Mouse (Mus musculus): ENCODE results near the gene Bahd1. TPM values are rescaled to one million over a fixed set of nuclear protein-coding genes. Genes with fewer than 3 reads are reported as not detected.

The Bahd1 gene
- total and polyA plus RNA-seq, 2 experiments = 2.3 to 6.3 TPM

DNA sequence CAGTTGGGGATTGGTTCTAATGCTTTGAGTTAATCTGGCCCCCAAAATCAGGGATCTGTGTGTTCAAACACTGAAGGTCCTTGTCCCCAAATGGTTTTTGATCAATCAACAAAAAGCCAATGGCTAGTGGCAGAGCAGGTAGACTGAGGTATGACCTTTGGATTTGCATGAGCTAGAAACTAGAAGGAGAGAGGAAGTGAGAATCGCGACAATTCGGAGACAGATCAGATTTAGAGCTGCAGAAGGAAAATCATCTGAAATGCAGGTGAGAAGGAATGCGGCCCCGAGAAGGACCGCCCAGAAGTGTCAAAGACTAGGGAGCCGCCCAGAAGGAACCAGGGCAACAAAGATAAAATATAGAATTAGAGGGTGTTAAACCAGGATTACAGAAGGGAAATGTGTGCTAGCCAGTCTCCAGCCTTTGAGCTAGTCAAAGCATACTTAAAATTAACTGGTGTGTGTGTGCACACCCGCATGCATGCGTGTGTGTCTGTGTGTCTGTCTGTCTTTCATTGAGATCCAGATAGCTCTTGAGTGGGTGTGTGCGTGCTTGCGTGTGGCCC is 69.5 kb downstream of the Bahd1 start:
- H3K79me2 ChIP-seq (ENCODE audit: control insufficient read depth, insufficient read depth, low read length) = no peaks in the 10 kb centered on the region
- no peaks in the 10 kb centered on the region for H3K36me3 ChIP-seq (ENCODE audit: control insufficient read depth, insufficient read depth, low read length)
- H3K27ac ChIP-seq (replicated peaks; ENCODE audit: insufficient read depth, low read depth, low read length) = no peak overlapping the region
- 90% methylated on average over 11 of the region's 11 CpGs for WGBS
- H3K9ac ChIP-seq (ENCODE audit: low read depth, low read length) = no peak overlapping the region
- no peak for DNase-seq (ENCODE audit: extremely low read depth, low read depth, low spot score)
- no peaks in the 10 kb centered on the region for H3K27me3 ChIP-seq (ENCODE audit: control insufficient read depth, insufficient read depth, low read length)
- TF ChIP-seq POLR2A (IDR thresholded peaks at IDR 0.05; ENCODE audit: extremely low read depth, insufficient read depth, low read length) = no peak
- no peak for TF ChIP-seq CTCF (IDR thresholded peaks at IDR 0.05; ENCODE audit: low read depth, low read length)
- no peak overlapping the region for H3K4me3 ChIP-seq (ENCODE audit: insufficient read depth, low read depth, low read length)
- no peaks in the 10 kb centered on the region for H3K4me1 ChIP-seq (ENCODE audit: control insufficient read depth, insufficient read depth, low read length)

GRCm38 (mm10) chr2:118972048-118972447 is 71.9 kb downstream of the Bahd1 start:
- Histone ChIP-seq H3K4me1 (ENCODE audit: control insufficient read depth, insufficient read depth, low read length) (peaks cover 6% of the 10 kb centered on the region), H3K9ac (ENCODE audit: low read depth, low read length) (no peak overlapping the region), H3K4me3 (ENCODE audit: insufficient read depth, low read depth, low read length) (no peak overlapping the region), H3K79me2 (ENCODE audit: control insufficient read depth, insufficient read depth, low read length) (no peaks in the 10 kb centered on the region), H3K27ac (replicated peaks; ENCODE audit: insufficient read depth, low read depth, low read length) (no peak overlapping the region), H3K36me3 (ENCODE audit: control insufficient read depth, insufficient read depth, low read length) (no peaks in the 10 kb centered on the region), H3K27me3 (ENCODE audit: control insufficient read depth, insufficient read depth, low read length) (peaks cover 2% of the 10 kb centered on the region; the same call in 1 of the 2 replicates)
- TF ChIP-seq POLR2A (IDR thresholded peaks at IDR 0.05; ENCODE audit: extremely low read depth, insufficient read depth, low read length) (no peak), CTCF (IDR thresholded peaks at IDR 0.05; ENCODE audit: low read depth, low read length) (no peak)
- 79% methylated on average over 5 of the region's 5 CpGs for WGBS
- DNase-seq (ENCODE audit: extremely low read depth, low read depth, low spot score) = no peak

- DNase-seq (ENCODE audit: extremely low read depth, low read depth, low spot score) = peak; percentile 33
- Histone ChIP-seq H3K36me3 (ENCODE audit: control insufficient read depth, insufficient read depth, low read length) (no peaks in the 10 kb centered on the region), H3K27me3 (ENCODE audit: control insufficient read depth, insufficient read depth, low read length) (peaks cover 2% of the 10 kb centered on the region; the same call in 1 of the 2 replicates), H3K4me1 (ENCODE audit: control insufficient read depth, insufficient read depth, low read length) (peaks cover 6% of the 10 kb centered on the region), H3K27ac (replicated peaks; ENCODE audit: insufficient read depth, low read depth, low read length) (no peak overlapping the region), H3K79me2 (ENCODE audit: control insufficient read depth, insufficient read depth, low read length) (no peaks in the 10 kb centered on the region), H3K4me3 (ENCODE audit: insufficient read depth, low read depth, low read length) (peak overlapping the region; percentile 54), H3K9ac (ENCODE audit: low read depth, low read length) (peak overlapping the region; percentile 66)
- WGBS = 1% methylated on average over 33 of the region's 33 CpGs
- TF ChIP-seq POLR2A (IDR thresholded peaks at IDR 0.05; ENCODE audit: extremely low read depth, insufficient read depth, low read length) (no peak), CTCF (IDR thresholded peaks at IDR 0.05; ENCODE audit: low read depth, low read length) (peak; percentile 85)
Measured at GRCm38 (mm10) chr2:118972687-118973376, 72.7 kb downstream of the Bahd1 start.

Other genes with a start within 250 kb of the Bahd1 start
- gene Pak6, start 237.1 kb upstream of the Bahd1 start, total RNA-seq (2014; rRNA removed) = 0.07 TPM in 1 of 2 replicates, not detected in the other
- 0.23 and 0.25 TPM in 2 replicates for gene Pak6, start 237.1 kb upstream of the Bahd1 start, polyA plus RNA-seq (2012; rRNA removed)
- gene Ankrd63, start 196.4 kb upstream of the Bahd1 start, total RNA-seq (2014; rRNA removed) = not detected in 2 replicates
- not detected in 2 replicates for gene Ankrd63, start 196.4 kb upstream of the Bahd1 start, polyA plus RNA-seq (2012; rRNA removed)
- gene Plcb2, start 171.9 kb upstream of the Bahd1 start, total RNA-seq (2014; rRNA removed) = 1.2 and 1.7 TPM in 2 replicates
- gene Plcb2, start 171.9 kb upstream of the Bahd1 start, polyA plus RNA-seq (2012; rRNA removed) = 0.68 and 0.80 TPM in 2 replicates
- gene Inafm2, start 154.6 kb upstream of the Bahd1 start, total RNA-seq (2014; rRNA removed) = 4.4 and 5.4 TPM in 2 replicates
- 4.7 TPM in 2 replicates for gene Inafm2, start 154.6 kb upstream of the Bahd1 start, polyA plus RNA-seq (2012; rRNA removed)
- 1.1 and 1.9 TPM in 2 replicates for gene Ccdc9b, start 137.7 kb upstream of the Bahd1 start, total RNA-seq (2014; rRNA removed)
- gene Ccdc9b, start 137.7 kb upstream of the Bahd1 start, polyA plus RNA-seq (2012; rRNA removed) = 0.68 and 0.94 TPM in 2 replicates
- not detected in 2 replicates for gene Phgr1, start 127.6 kb upstream of the Bahd1 start, total RNA-seq (2014; rRNA removed)
- 1.0 and 1.6 TPM in 2 replicates for gene Phgr1, start 127.6 kb upstream of the Bahd1 start, polyA plus RNA-seq (2012; rRNA removed)
- gene Disp2, start 120.7 kb upstream of the Bahd1 start, total RNA-seq (2014; rRNA removed) = 1.0 and 1.3 TPM in 2 replicates
- gene Disp2, start 120.7 kb upstream of the Bahd1 start, polyA plus RNA-seq (2012; rRNA removed) = 1.3 and 1.5 TPM in 2 replicates
- 0.83 and 2.7 TPM in 2 replicates for gene Knstrn, start 86.4 kb upstream of the Bahd1 start, total RNA-seq (2014; rRNA removed)
- 0.11 and 0.22 TPM in 2 replicates for gene Knstrn, start 86.4 kb upstream of the Bahd1 start, polyA plus RNA-seq (2012; rRNA removed)
- gene Ivd, start 38.4 kb upstream of the Bahd1 start, total RNA-seq (2014; rRNA removed) = 127 and 146 TPM in 2 replicates
- 146 and 216 TPM in 2 replicates for gene Ivd, start 38.4 kb upstream of the Bahd1 start, polyA plus RNA-seq (2012; rRNA removed)
- gene Chst14, start 26.1 kb downstream of the Bahd1 start, total RNA-seq (2014; rRNA removed) = 0.55 and 1.2 TPM in 2 replicates
- gene Chst14, start 26.1 kb downstream of the Bahd1 start, polyA plus RNA-seq (2012; rRNA removed) = 1.8 and 2.0 TPM in 2 replicates
- 5.1 and 5.3 TPM in 2 replicates for gene Ccdc32, start 129.0 kb downstream of the Bahd1 start, total RNA-seq (2014; rRNA removed)
- gene Ccdc32, start 129.0 kb downstream of the Bahd1 start, polyA plus RNA-seq (2012; rRNA removed) = 3.0 and 3.1 TPM in 2 replicates
- 2.3 and 3.8 TPM in 2 replicates for gene Rpusd2, start 134.4 kb downstream of the Bahd1 start, total RNA-seq (2014; rRNA removed)
- 2.9 and 3.0 TPM in 2 replicates for gene Rpusd2, start 134.4 kb downstream of the Bahd1 start, polyA plus RNA-seq (2012; rRNA removed)
- gene Knl1, start 146.7 kb downstream of the Bahd1 start, total RNA-seq (2014; rRNA removed) = 0.28 and 0.67 TPM in 2 replicates
- gene Knl1, start 146.7 kb downstream of the Bahd1 start, polyA plus RNA-seq (2012; rRNA removed) = not detected in 2 replicates
- 0.65 and 1.5 TPM in 2 replicates for gene Rad51, start 212.4 kb downstream of the Bahd1 start, total RNA-seq (2014; rRNA removed)
- gene Rad51, start 212.4 kb downstream of the Bahd1 start, polyA plus RNA-seq (2012; rRNA removed) = 0.37 and 0.51 TPM in 2 replicates